30 mouse cellular contexts compared by ENCODE assay signal in genomic region chr6:98402605-98403004, GRCm38 (mm10).
"Had no signal": no experiment of that assay in that cellular context is flagged by ENCODE, and none has a peak within 500 bp of the region (broad histone marks: within the 10 kb centered on the region; RNA-seq: fewer than 3 reads in every experiment).

No protein-coding gene starts in this region.

- H3K4me3 ChIP-seq: left cerebral cortex, adult 2 months; limb, embryonic 10.5 days; limb, embryonic 12.5 days; limb, embryonic 13.5 days; limb, embryonic 15.5 days; liver, embryonic 13.5 days; liver, embryonic 15.5 days; lung, embryonic 15.5 days; megakaryocyte, embryonic 14.5 days; midbrain, embryonic 10.5 days; midbrain, embryonic 12.5 days; midbrain, embryonic 13.5 days; midbrain, embryonic 15.5 days; myocyte; neural tube, embryonic 12.5 days had no signal

- DNase-seq: layer of hippocampus, postnatal 36 days; left cerebral cortex, postnatal 4 days; liver, embryonic 13.5 days; lung, adult 18-20 months; lung, adult 2 months; lung, embryonic 14.5 days; lung, postnatal 10 days; lung, postnatal 14 days; lung, postnatal 36 days; lung, postnatal 4 days; midbrain, embryonic 14.5 days had no signal

- H3K9ac ChIP-seq: limb, embryonic 12.5 days; limb, embryonic 13.5 days; limb, embryonic 15.5 days; liver, embryonic 13.5 days; liver, embryonic 14.5 days; liver, embryonic 15.5 days; lung, embryonic 14.5 days; lung, embryonic 15.5 days; midbrain, embryonic 12.5 days; midbrain, embryonic 13.5 days; midbrain, embryonic 15.5 days; neural tube, embryonic 12.5 days had no signal

- H3K9me3 ChIP-seq: limb, embryonic 10.5 days; limb, embryonic 12.5 days; limb, embryonic 13.5 days; limb, embryonic 15.5 days; liver, embryonic 13.5 days; liver, embryonic 15.5 days; lung, embryonic 15.5 days; megakaryocyte, embryonic 14.5 days; midbrain, embryonic 10.5 days; midbrain, embryonic 12.5 days; midbrain, embryonic 13.5 days; midbrain, embryonic 15.5 days; neural tube, embryonic 12.5 days had no signal

- H3K27me3 ChIP-seq: limb, embryonic 12.5 days; limb, embryonic 13.5 days; limb, embryonic 15.5 days; liver, embryonic 13.5 days; liver, embryonic 15.5 days; lung, embryonic 15.5 days; megakaryocyte, embryonic 14.5 days; midbrain, embryonic 12.5 days; midbrain, embryonic 13.5 days; midbrain, embryonic 15.5 days; neural tube, embryonic 12.5 days had no signal

- H3K4me1 ChIP-seq: limb, embryonic 10.5 days; limb, embryonic 12.5 days; limb, embryonic 13.5 days; limb, embryonic 15.5 days; liver, embryonic 13.5 days; liver, embryonic 15.5 days; lung, embryonic 15.5 days; megakaryocyte, embryonic 14.5 days; midbrain, embryonic 10.5 days; midbrain, embryonic 12.5 days; midbrain, embryonic 13.5 days; midbrain, embryonic 15.5 days; neural tube, embryonic 12.5 days had no signal

- H3K36me3 ChIP-seq: limb, embryonic 10.5 days; limb, embryonic 12.5 days; limb, embryonic 13.5 days; limb, embryonic 15.5 days; liver, embryonic 13.5 days; liver, embryonic 15.5 days; lung, embryonic 15.5 days; midbrain, embryonic 10.5 days; midbrain, embryonic 12.5 days; midbrain, embryonic 13.5 days; midbrain, embryonic 15.5 days; neural tube, embryonic 12.5 days had no signal

- H3K27ac ChIP-seq: left cerebral cortex, adult 2 months; limb, embryonic 10.5 days; limb, embryonic 12.5 days; limb, embryonic 13.5 days; limb, embryonic 15.5 days; liver, embryonic 13.5 days; liver, embryonic 14.5 days; liver, embryonic 15.5 days; lung, embryonic 15.5 days; macrophage; midbrain, embryonic 10.5 days; midbrain, embryonic 12.5 days; midbrain, embryonic 13.5 days; midbrain, embryonic 15.5 days; neural tube, embryonic 12.5 days had no signal

- ATAC-seq: lung, postnatal 0 days; midbrain, embryonic 13.5 days; midbrain, embryonic 15.5 days; midbrain, embryonic 16.5 days had no signal

- H3K4me2 ChIP-seq: limb, embryonic 12.5 days; limb, embryonic 13.5 days; limb, embryonic 15.5 days; liver, embryonic 13.5 days; liver, embryonic 15.5 days; lung, embryonic 14.5 days; lung, embryonic 15.5 days; midbrain, embryonic 11.5 days; midbrain, embryonic 12.5 days; midbrain, embryonic 13.5 days; midbrain, embryonic 15.5 days; neural tube, embryonic 12.5 days had no signal
